Mouse (Mus musculus): ENCODE measurements at regions not wholly inside any gene's neighbourhood (a gene's known extent, or its start where the extent isn't known, plus 50 kb on each side); places are given as distances from the start of the nearest gene placed in this dataset.

GRCm38 (mm10) chr15:97459606-97460359 is 212.7 kb upstream of the Amigo2 start:
- DNase-seq (ENCODE audit: low spot score): no peak

GRCm38 (mm10) chr15:97458748-97459221 is 211.7 kb upstream of the Amigo2 start:
- no peak for DNase-seq (ENCODE audit: low spot score)

GRCm38 (mm10) chr15:97458139-97458747 is 211.2 kb upstream of the Amigo2 start:
- no peak for DNase-seq (ENCODE audit: low spot score)

GRCm38 (mm10) chr15:97457468-97457867 is 210.4 kb upstream of the Amigo2 start:
- no peak for DNase-seq (ENCODE audit: low spot score)

GRCm38 (mm10) chr15:97456991-97457390 is 209.9 kb upstream of the Amigo2 start:
- DNase-seq (ENCODE audit: low spot score): no peak

- no peak for DNase-seq (ENCODE audit: low spot score)
These were observed 208.6 kb upstream of the Amigo2 start for GRCm38 (mm10) chr15:97455672-97456071.

GRCm38 (mm10) chr15:97449724-97450123 is 202.6 kb upstream of the Amigo2 start:
- no peak for DNase-seq (ENCODE audit: low spot score)

GRCm38 (mm10) chr15:97449001-97449400 is 201.9 kb upstream of the Amigo2 start:
- no peak for DNase-seq (ENCODE audit: low spot score)

- no peak for DNase-seq (ENCODE audit: low spot score)
These were observed 201.3 kb upstream of the Amigo2 start for GRCm38 (mm10) chr15:97448243-97448880.

- no peak for DNase-seq (ENCODE audit: low spot score)
These were observed 199.1 kb upstream of the Amigo2 start for GRCm38 (mm10) chr15:97446181-97446580.

GRCm38 (mm10) chr15:97438235-97438760 is 191.2 kb upstream of the Amigo2 start:
- no peak for DNase-seq (ENCODE audit: low spot score)

Measured in yolk sac, embryonic 10.5 days (tissue).